Mouse (Mus musculus) urinary bladder, postnatal 36 days (tissue): ENCODE measurements around the gene Gm26558.

ENCODE experiments used
- DNase-seq, 2 experiments: peaks; one replicate each; pipeline ENCODE4 v3.0.0; 2022; ENCODE audit warnings: low spot score in 2 of 2, mixed read lengths in 1 of 2

The Gm26558 gene

DNA sequence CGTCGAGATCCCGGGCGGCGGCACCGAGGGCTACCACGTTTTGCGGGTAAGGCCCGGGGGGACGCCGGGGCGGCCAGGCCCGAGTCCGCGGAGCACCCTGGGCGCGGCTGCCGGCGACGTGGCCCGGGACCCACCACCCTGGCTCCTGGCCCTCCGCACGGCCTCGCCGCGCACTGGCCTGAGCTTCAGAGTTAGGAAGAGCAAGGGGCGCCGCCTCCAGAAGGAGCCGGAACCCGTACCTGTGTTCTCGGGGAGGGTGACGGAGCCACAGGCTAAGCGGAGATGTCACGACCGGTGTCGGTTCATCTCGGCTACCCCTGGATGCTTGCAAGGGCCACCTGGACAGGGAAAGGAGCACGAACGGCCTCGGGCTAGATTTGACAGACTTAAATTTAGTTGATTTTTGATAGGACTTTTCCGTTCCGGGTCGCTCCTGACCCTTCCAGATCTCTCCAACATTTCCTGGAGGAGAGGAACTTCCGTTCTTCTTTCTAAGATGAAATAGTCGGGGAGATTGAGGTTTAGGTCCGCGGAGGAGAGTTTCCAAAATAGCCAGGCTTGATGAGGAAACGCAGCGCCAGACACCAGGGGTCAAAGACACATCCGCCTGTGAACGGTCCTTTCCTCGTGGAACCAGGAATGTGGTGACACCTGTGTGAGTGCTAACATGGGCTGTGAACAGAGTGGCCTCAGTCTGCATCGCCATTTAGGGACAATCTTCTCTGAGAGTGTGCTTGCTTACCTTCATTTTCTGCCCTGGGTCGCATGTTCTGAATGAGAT, at the start of gene Gm26558:
Gm26558 (minus strand) TSS at position 394 of the 781 bp plus-strand sequence.
- DNase-seq, result no peak

GRCm38 (mm10) chr2:70710878-70711277, 49.0 kb upstream of the Gm26558 start:
- DNase-seq, result no peak

DNA sequence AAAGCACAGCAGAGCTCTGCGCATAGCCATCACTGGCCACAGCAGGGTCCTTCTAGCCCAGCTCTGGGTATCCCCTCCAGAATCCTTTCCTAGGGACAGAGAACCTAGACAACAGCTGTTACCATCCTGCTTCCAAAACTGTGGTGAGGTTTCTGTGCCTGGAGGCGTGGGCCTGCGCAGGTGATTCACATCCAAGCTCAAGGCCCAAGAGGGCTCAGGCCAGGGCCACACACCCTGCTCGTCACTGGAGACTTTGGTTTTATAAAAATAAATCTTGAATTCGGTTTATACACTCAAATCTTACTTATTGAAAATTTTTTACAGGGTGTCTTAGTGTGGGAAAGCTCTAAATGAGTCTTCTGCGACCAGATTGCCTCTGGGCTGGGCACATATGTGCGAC, 48.3 kb upstream of the Gm26558 start:
- DNase-seq, result no peak

DNA sequence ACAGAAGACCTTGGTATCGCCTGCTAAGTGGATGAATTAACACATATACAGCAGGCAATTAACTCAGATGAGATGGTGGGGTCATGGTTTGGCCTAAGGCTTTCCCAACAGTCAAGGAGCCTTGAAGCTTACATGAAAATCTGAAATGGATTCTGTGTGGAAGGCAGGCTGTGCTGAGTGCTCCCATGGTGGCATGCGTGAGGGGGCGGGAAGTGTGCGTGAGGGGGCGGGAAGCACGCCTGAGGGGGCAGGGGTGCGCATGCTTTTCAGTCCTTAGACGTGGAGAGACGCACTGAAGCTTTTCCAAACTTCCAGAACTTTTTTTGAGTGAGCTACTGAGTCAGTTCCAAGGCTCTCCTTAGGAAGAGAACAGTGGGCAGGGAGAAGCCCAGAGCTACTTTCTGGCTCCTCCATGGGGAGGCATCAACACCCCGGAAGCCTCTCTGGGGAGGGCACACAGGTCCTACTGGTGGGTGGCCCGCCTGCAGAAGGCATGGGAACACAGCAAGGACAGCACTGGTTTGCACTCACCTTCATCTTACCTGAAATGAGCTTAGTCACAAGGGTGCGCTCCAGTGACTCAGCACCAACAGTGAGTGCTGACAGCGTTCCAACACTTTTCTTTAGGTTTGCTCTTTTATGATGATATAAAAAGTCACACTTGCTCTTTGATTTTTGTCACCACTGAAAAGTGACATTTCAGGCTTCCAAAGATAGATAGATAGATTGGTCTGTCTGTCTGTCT, 47.2 kb upstream of the Gm26558 start:
- DNase-seq, result no peak

DNA sequence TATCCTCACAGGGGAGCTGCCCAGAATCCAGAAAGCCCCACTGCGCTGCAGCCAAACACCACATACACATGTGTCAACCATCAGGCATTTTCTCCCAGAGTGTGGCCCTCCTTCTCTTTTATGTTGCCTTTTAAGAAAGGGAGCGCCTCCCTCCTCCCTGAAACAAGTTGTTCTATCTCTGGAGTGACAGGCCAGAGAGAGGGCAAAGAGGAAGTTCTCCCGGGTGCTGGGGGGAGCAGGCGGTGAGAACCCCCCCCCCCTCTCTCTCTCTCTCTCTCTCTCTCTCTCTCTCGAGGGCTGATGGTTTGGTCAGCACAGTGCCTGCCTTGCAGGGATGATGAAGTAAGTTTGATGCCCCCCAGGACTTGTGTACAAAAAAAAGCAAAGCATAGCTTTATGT, 40.5 kb upstream of the Gm26558 start:
- no peak for DNase-seq

GRCm38 (mm10) chr2:70701571-70701970, 39.7 kb upstream of the Gm26558 start:
- DNase-seq, result no peak

DNA sequence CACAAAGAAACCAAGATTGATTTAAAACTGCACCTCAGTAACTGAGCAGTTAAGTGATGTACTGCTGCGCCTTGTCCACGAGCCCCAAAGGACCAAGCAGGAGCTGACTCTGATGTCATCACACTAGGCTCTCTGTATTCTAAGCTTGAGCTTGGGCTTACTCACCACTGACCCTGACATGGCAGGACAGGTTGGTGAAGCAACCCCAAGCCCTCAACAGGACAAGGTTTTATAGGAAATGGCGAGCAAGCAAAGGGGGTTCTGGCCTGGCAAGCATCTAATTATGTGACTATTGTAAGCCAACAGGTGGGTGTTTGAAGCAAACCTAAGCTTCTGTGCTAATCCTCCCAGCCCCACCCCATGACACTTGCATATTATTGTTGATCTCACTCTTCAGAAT, 38.9 kb upstream of the Gm26558 start:
- DNase-seq, result no peak

GRCm38 (mm10) chr2:70695712-70696111, 33.8 kb upstream of the Gm26558 start:
- no peak for DNase-seq

DNA sequence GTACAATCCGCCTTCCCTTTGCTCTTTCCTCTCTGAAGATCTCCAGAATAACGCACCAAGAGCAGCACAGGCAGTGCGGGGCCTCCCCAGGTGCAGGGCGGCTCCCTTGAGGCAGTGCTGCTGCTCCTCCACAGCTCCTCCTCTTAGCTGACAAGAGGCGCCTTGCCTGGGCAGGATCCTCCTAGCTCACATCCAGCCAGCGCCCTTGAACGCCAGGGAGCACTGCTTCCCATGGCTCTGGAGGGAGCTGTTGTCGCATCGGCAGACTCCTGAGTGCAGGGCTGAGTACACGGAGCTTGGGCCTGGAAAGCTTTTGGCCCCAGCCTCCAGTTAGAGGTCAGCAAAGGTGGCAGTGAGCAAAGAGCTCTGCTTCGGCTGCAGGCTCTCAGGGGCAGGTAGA, 28.3 kb upstream of the Gm26558 start:
- DNase-seq, result no peak

- DNase-seq, result no peak
Observed at GRCm38 (mm10) chr2:70688454-70689078, 26.7 kb upstream of the Gm26558 start.

DNA sequence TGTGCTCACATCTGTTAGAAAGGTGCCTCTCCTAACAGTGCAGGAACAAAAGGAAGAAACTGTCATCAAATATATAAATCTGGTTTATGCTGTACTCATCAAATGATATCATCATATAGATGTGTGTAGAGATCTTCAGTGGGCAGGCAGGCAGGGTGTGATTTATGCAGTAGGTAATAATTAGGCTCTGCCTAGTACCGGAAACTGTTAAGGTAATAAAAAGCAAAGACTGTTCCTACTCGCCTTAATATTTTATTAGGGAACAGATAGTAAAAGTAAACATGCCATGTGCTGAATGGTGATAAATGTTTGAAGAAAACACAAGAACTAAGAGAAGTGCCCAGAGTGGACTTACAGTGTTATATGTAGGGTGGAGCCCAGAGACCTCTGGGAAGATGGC, 20.4 kb upstream of the Gm26558 start:
- no peak for DNase-seq

- no peak for DNase-seq
Observed at GRCm38 (mm10) chr2:70673445-70674126, 11.7 kb upstream of the Gm26558 start.

- no peak for DNase-seq
Observed at GRCm38 (mm10) chr2:70672476-70672875, 10.6 kb upstream of the Gm26558 start.

DNA sequence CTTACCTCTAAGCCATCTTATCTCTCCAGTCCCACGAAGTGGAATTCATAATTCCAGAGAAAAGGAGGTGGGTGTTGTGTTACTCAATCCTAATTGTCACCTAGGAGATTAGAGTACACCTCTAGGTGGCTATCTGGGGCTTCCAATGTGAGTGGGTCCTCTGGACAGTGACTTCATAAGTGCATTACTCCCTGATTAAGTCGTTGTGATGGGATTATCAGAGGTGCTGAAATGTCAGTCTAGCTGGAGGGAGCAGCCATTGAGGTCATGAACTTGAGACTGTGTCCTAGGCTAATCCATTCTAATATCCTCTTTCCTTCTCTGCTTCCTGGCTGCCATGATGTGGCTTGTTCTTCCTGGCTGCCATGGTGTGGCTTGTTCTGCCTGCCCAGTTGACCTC, 8.0 kb upstream of the Gm26558 start:
- no peak for DNase-seq

- no peak for DNase-seq
Observed at GRCm38 (mm10) chr2:70669241-70669640, 7.3 kb upstream of the Gm26558 start.

DNA sequence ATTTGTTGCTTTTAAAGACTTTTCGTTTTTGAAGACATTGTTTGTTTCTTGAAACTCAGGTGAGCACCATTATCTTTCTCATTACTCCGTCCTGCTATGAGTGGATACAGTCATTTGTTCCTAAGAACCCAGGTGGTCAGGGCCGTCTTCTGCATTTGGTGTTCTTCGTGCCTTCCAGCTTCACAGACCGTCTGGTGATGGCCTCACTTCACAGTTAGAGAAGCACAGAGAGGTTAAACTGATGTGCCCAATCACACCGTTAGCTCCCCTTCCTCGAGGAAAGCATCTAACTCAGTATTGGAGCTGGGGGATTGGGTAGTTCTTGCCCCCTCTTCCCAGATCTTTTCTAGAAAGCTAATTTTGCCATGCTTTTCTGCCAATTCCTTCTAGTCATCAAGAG, 5.1 kb upstream of the Gm26558 start:
- DNase-seq, result no peak

GRCm38 (mm10) chr2:70663764-70664163, 1.9 kb upstream of the Gm26558 start:
- DNase-seq, result no peak

DNA sequence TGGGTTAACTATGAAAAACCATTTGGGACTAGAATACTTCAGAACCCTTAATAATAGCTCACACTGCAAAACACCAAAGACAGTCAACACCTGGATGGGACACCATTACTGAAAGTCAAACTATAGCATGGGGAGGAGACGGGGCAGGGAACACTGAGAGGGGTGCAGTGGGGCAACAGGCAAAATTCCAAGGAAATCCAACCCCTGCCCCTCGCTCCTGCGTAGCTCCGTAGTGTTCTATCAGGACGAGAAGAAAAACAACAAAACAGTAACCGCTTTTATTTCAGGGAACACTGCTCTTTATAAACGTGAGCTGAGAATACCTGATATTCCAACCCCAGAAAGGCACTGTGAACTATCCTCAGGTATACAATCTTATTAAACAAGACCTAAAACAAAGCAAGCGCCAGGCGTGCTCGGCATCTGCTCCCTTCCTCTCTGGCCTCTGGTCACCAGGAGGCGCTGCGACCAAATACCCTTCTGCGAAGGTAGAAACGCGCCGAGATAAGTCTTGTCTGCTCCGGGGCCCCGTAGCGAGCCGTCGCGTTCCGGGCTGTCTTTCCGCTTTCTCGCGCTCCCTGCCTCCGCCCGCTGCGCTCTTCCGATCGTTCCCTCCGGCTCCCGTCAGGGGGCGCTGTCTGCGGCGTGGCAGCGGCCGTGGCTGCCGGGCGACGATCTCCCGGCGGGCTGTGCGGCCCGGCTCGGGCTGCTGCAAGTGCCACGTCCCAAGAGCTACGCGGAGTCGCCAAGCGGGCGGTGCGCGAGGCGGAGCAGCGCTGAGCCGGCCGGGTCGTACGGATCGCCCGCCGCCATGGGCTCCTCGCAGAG, 807 bp downstream of the Gm26558 start, which contains the start of gene Gorasp2:
Gorasp2 (plus strand) TSS at position 690 of the 828 bp plus-strand sequence.
- DNase-seq, result peak; percentile 95

- no peak for DNase-seq
Observed at GRCm38 (mm10) chr2:70657083-70657482, 4.8 kb downstream of the Gm26558 start.

- no peak for DNase-seq
Observed at GRCm38 (mm10) chr2:70651820-70652219, 10.1 kb downstream of the Gm26558 start.

DNA sequence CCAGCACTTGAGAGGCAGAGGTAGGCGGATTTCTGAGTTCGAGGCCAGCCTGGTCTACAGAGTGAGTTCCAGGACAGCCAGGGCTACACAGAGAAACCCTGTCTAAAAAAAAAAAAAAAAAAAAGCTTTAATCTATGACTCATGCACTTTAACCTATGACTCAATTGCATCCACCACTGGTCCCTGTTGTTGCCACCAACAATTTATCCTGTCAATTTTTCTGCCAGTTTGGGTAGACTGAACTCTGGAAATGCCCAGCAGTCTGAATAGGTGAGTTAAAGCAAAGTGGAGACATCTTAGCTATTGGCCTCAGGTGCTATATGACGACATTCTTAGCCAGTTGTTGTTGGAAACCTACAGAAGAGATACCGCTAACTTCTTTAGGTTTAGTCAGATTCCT, 12.4 kb downstream of the Gm26558 start:
- no peak for DNase-seq
